Mouse (Mus musculus) liver, postnatal 0 days (tissue): Measurements from ENCODE around the gene Itgb5. TPM values are rescaled to one million over a fixed set of nuclear protein-coding genes. Genes with fewer than 3 reads are reported as not detected.

Experiments used
- ATAC-seq: fragments of 200-750 bp; cut with Nextera tagmentation; 2 replicates; pipeline ENCODE4 v1.8.0; 2017; ENCODE audit warnings: mild to moderate bottlenecking, moderate library complexity
- DNase-seq: peaks from one replicate; pipeline ENCODE4 v3.0.0-alpha.2; 2016
- H3K27ac ChIP-seq: fragments of 300-500 bp; sonication (generic); 2 replicates; pipeline ENCODE4 v1.5.1; 2014; ENCODE audit warnings: antibody characterized with exemption, moderate library complexity, mild to moderate bottlenecking, low read depth
- H3K27me3 ChIP-seq: fragments of 300-500 bp; sonication (generic); 2 replicates; pipeline ENCODE4 v1.6.1; 2014; ENCODE audit warnings: low read length, control low read depth, mixed read lengths; ENCODE audit not compliant: insufficient read depth
- H3K36me3 ChIP-seq: fragments of 300-500 bp; sonication (generic); replicated peaks from 2 replicates; pipeline ENCODE4 v1.6.1; 2014; ENCODE audit warnings: mild to moderate bottlenecking, control low read depth, low read length, moderate library complexity, mixed read lengths; ENCODE audit not compliant: insufficient read depth
- H3K4me1 ChIP-seq: fragments of 300-500 bp; sonication (generic); 2 replicates; pipeline ENCODE4 v1.6.1; 2014; ENCODE audit warnings: antibody characterized with exemption, mild to moderate bottlenecking, control low read depth; ENCODE audit not compliant: insufficient read depth
- H3K4me2 ChIP-seq: fragments of 300-500 bp; sonication (generic); 2 replicates; pipeline ENCODE4 v1.6.1; 2014; ENCODE audit warnings: low read depth, mild to moderate bottlenecking, low read length, moderate library complexity, mixed read lengths
- H3K4me3 ChIP-seq: fragments of 300-500 bp; sonication (generic); 2 replicates; pipeline ENCODE4 v1.5.1; 2014; ENCODE audit warnings: low read depth, low read length
- H3K9ac ChIP-seq: fragments of 300-500 bp; sonication (generic); replicated peaks from 2 replicates; pipeline ENCODE4 v1.6.1; 2014; ENCODE audit warnings: mild to moderate bottlenecking, moderate library complexity
- H3K9me3 ChIP-seq: fragments of 300-500 bp; sonication (generic); 2 replicates; pipeline ENCODE4 v1.6.1; 2016; ENCODE audit warnings: mild to moderate bottlenecking, control low read depth, low read length, mixed read lengths
- CTCF ChIP-seq: sonication (generic); IDR thresholded peaks from 2 replicates; pipeline ENCODE4 v1.5.1; 2016; ENCODE audit warnings: antibody characterized with exemption, low read depth
- EP300 ChIP-seq: IDR thresholded peaks from 2 replicates; pipeline ENCODE4 v1.6.1; 2016; ENCODE audit warnings: antibody characterized with exemption, low read depth, mild to moderate bottlenecking
- WGBS: fragments of 180-500 bp; shearing (Covaris S2); extraction: QIAGEN DNeasy Blood & Tissue Kit; methylation state at CpG from one replicate; pipeline ENCODE4 v1.1.7; 2014; ENCODE audit not compliant: insufficient replicate concordance; 5-methylcytosine and 5-hydroxymethylcytosine counted together
- polyA plus RNA-seq: library from polyadenylated mRNA; unstranded; fragments of >200 nt; fragmentation: Nextera tagmentation; extraction: Ambion mirVana; gene quantifications from 2 replicates; pipeline ENCODE4 v1.2.1, GENCODE M21; 2015

The Itgb5 gene
- polyA plus RNA-seq, 1 experiment from 2014 or later: 16.1 TPM

DNA sequence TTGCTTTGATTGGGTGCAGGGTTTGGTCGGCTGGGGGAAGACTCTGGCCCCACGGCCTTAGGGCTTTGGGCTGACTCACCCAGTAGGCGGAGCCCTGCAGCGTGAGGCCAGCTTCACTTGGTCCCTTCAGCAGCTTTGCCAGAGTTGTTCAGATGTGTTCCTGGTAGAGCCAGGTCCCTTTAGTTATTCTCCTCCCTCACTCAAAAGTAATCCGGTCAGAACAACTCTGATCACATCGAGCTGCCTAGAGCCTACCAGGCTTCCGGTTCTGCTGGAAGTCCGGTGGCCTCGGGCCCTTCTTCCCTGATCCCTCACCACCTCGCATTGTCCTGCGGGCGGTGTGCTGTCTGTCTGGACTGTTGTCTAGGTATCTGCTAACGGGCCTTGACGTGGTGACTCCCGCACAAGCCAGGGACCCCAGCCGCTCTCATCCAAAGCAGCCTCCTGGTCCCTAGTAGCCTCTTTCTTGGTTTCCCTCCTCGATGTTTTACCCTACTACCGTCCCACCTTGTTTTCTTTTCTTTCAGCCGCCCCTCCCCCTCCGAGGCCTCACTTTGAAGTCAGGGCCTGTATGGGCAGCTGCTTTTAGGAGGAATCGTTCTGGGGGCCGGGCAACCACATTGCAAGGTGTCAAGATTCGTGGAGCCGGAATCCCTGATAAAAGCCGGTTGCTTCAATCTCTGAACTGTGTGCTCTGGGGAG is 4.5 kb downstream of the Itgb5 start:
- H3K9me3 ChIP-seq: no peaks in the 10 kb centered on the region
- WGBS: 8% methylated on average over 25 of the region's 25 CpGs
- ATAC-seq (peak; percentile 44; the same call in 1 of the 2 replicates), DNase-seq (peak; percentile 61)
- peaks cover 51% of the 10 kb centered on the region for H3K4me1 ChIP-seq
- H3K27me3 ChIP-seq: peaks cover 13% of the 10 kb centered on the region
- H3K9ac ChIP-seq: peak overlapping the region; percentile 46
- H3K4me3 ChIP-seq: peak overlapping the region; percentile 36
- no peaks in the 10 kb centered on the region for H3K36me3 ChIP-seq
- H3K4me2 ChIP-seq: peak overlapping the region; percentile 74
- peak overlapping the region; percentile 71 for H3K27ac ChIP-seq
- TF ChIP-seq CTCF (peak; percentile 47), EP300 (no peak)

DNA sequence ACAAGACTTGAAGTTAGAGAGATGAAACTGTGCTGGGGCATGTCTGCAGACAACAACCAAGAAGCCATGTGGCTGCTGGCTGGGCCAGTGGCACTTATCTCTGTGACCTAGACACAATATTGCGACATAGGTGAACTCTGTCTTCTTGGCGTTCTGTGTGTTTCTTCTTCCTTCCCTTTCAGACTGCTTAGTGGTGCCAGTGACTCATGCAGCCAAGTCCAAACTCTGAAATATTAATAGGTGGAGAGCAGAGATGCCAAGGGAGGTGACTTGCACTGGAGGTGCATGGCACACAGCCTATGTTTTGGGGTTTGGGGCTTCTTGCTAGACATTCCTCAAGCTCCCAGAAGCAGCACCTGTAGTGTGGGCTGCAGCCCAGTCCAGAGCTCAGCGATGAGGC is 7.2 kb downstream of the Itgb5 start:
- no peak overlapping the region for H3K4me2 ChIP-seq
- no peak for TF ChIP-seq EP300
- TF ChIP-seq CTCF: no peak
- DNase-seq (no peak), ATAC-seq (no peak)
- WGBS: 34% methylated on average over 3 of the region's 3 CpGs
- H3K27ac ChIP-seq: no peak overlapping the region
- peaks cover 43% of the 10 kb centered on the region for H3K4me1 ChIP-seq
- no peaks in the 10 kb centered on the region for H3K36me3 ChIP-seq
- H3K4me3 ChIP-seq: no peak overlapping the region
- no peak overlapping the region for H3K9ac ChIP-seq
- no peaks in the 10 kb centered on the region for H3K9me3 ChIP-seq
- H3K27me3 ChIP-seq: no peaks in the 10 kb centered on the region

DNA sequence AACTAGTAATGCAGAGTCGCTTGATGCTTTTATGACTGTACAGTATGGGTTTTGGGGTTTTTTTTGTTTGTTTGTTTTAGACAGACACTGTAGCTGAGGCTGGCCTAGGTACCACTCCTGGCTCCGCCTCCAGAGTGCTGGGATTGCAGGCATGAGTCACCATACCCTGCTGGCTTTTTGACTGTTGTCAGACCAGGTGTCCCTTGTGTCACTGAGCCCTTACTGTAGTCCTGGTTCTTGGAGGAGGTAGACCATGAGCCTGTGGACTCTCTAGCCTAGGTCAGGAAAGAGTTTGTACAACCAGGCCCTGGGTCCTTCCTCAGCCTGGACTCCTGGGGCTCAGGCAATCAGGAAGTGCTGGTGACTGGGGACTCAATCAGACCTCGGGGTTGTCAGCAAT is 7.7 kb downstream of the Itgb5 start:
- Histone ChIP-seq H3K36me3 (no peaks in the 10 kb centered on the region), H3K4me2 (no peak overlapping the region), H3K4me3 (no peak overlapping the region), H3K27ac (no peak overlapping the region), H3K27me3 (no peaks in the 10 kb centered on the region), H3K9me3 (no peaks in the 10 kb centered on the region), H3K4me1 (peaks cover 43% of the 10 kb centered on the region), H3K9ac (no peak overlapping the region)
- TF ChIP-seq CTCF: no peak
- no peak for TF ChIP-seq EP300
- 52% methylated on average over 3 of the region's 3 CpGs for WGBS
- DNase-seq: no peak
- ATAC-seq: 0 out of 2 replicates have a peak, but pooled peaks have one; percentile 25

DNA sequence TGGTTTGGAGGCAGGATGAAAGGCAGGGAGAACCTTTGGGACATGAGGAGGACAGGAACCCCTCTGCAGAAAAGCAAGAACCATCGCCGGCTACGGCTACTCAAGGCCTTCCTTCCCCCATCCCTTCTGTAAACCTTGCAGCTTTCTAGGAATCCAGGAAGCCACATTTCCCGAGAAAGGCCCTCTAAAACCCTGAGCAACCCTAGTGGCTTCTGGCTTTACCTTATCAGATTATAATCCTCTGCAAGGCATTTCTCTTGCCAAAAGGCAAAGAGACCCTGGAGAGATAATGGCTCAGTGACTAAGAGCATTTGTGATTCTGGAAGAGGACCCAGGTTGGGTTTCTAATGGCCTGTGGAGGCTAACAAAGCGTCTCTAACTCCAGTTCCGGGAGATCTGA is 11.2 kb downstream of the Itgb5 start:
- H3K36me3 ChIP-seq: no peaks in the 10 kb centered on the region
- ATAC-seq (no peak), DNase-seq (no peak)
- no peaks in the 10 kb centered on the region for H3K27me3 ChIP-seq
- H3K4me1 ChIP-seq: peaks cover 19% of the 10 kb centered on the region
- H3K27ac ChIP-seq: no peak overlapping the region
- H3K9me3 ChIP-seq: no peaks in the 10 kb centered on the region
- H3K4me2 ChIP-seq: no peak overlapping the region
- 49% methylated on average over 6 of the region's 6 CpGs for WGBS
- H3K4me3 ChIP-seq: no peak overlapping the region
- no peak for TF ChIP-seq EP300
- no peak for TF ChIP-seq CTCF
- no peak overlapping the region for H3K9ac ChIP-seq

DNA sequence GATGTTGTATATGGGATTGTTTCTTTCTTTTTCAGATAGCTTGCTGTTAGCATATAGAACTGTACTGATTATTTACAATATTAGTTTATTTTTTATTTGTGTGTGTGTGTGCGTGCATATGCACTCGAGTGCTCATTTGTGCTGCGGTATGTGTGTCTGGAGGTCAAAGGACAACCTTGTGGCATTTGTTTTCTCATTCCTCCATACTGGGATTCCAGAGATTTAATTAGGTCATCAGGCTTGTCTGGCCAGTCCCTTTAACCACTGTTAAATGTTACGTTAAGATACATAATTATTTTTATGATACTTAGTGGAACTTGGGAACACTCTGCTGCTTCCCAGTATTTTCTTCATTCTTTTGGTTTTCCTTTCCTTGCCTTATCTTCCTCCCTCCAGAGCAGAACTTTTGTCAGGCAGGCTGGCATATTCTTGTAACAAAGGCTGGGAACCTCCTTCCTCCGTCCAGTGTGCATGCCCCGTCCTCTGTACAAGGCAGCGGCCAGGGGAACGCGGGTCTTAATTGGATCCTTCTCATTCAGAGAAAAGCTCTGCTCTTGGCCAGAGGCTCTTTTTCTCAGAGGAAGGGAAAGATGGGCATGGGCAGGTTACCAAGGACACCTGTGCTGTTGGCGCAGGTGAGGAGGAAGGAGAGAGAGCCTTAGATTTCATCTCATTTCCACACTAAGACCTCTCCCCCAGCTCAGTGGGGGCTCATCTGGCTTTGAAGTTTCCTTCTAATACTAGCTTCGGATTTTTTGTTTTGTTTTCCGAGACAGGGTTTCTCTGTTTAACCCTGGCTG is 12.8 kb downstream of the Itgb5 start:
- no peak overlapping the region for H3K4me2 ChIP-seq
- H3K9ac ChIP-seq: 0 out of 2 replicates have a peak overlapping the region, but pooled peaks have one; percentile 21
- 74% methylated on average over 12 of the region's 12 CpGs for WGBS
- no peaks in the 10 kb centered on the region for H3K27me3 ChIP-seq
- no peak overlapping the region for H3K4me3 ChIP-seq
- H3K9me3 ChIP-seq: no peaks in the 10 kb centered on the region
- DNase-seq (no peak), ATAC-seq (no peak)
- H3K4me1 ChIP-seq: peaks cover 10% of the 10 kb centered on the region; the same call in 1 of the 2 replicates
- peak overlapping the region; percentile 29; the same call in 1 of the 2 replicates for H3K27ac ChIP-seq
- peaks cover 4% of the 10 kb centered on the region for H3K36me3 ChIP-seq
- TF ChIP-seq EP300: no peak
- TF ChIP-seq CTCF: no peak

DNA sequence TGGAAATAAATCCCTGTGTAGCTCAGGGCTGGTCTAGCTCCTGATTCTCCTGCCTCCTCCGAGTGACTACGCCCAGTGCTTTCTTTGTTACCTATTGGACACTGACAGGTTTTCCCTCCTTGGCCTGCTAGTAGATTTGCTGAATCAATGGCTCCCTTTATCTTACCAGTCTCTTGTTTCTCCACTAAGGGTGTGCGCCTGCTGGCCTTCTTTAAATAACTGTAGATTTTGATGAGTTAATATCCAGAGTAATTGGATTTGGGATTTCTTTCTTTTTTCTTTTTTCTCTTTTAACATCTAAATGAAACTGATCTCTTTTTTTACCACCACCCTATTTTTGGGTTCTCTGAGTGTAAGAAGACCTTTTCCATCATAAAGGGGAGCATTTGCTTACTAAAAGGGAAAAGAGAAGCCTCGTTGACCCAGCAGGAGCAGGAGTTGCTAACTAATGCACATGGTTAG is 14.7 kb downstream of the Itgb5 start:
- WGBS: 71% methylated on average over 4 of the region's 4 CpGs
- H3K4me1 ChIP-seq: peaks cover 7% of the 10 kb centered on the region; the same call in 1 of the 2 replicates
- H3K4me2 ChIP-seq: no peak overlapping the region
- H3K36me3 ChIP-seq: peaks cover 4% of the 10 kb centered on the region
- H3K9me3 ChIP-seq: no peaks in the 10 kb centered on the region
- no peak overlapping the region for H3K4me3 ChIP-seq
- H3K27ac ChIP-seq: no peak overlapping the region
- DNase-seq: no peak
- no peak for ATAC-seq
- TF ChIP-seq EP300 (no peak), CTCF (no peak)
- no peaks in the 10 kb centered on the region for H3K27me3 ChIP-seq
- no peak overlapping the region for H3K9ac ChIP-seq
